Mouse (Mus musculus) E14TG2a.4 (cell line): ENCODE measurements around the gene Cdc25a.

Experiments used
- CTCF ChIP-seq: conservative IDR thresholded peaks from 2 replicates; pipeline ENCODE4 v1.5.1; 2014; ENCODE audit warnings: low read length
- NANOG ChIP-seq: IDR thresholded peaks from 2 replicates; pipeline ENCODE4 v1.6.1; 2014; ENCODE audit warnings: borderline replicate concordance, low read length, mixed read lengths
- POU5F1 ChIP-seq: IDR thresholded peaks from 2 replicates; pipeline ENCODE4 v1.6.1; 2014; ENCODE audit warnings: low read length, borderline replicate concordance

DNA sequence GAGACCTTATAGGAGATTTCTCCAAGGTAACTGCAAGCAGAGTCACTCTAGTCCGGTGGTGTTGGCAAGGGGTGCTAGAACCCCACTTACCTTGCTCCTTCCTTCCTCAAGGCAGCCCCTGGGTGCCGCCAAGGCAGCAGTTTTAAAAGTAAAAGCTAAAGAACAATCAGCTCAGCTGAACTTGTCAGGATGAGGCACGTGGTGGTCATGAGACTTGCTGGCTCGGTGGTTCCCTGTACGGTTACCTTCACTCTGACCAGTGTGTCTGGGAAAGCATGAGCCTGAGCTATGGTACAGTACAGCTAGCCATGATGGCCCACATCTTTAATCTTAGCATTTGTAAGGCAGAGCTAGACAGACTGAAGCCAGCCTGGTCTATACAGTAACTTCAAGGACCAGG is 11.9 kb downstream of the Cdc25a start:
- TF ChIP-seq CTCF, result no peak
- TF ChIP-seq POU5F1, result no peak
- TF ChIP-seq NANOG, result no peak
